Mouse (Mus musculus) lung, adult 2 months (tissue): ENCODE measurements at regions not wholly inside any gene's neighbourhood (a gene's known extent, or its start where the extent isn't known, plus 50 kb on each side); places are given as distances from the start of the nearest gene placed in this dataset.

Source experiments
- CTCF ChIP-seq: fragments of 200-500 bp; IDR thresholded peaks from 2 replicates; pipeline ENCODE4 v1.5.1; 2011; ENCODE audit warnings: mild to moderate bottlenecking, low read length, control low read depth; ENCODE audit not compliant: insufficient read depth
- POLR2A ChIP-seq: fragments of 200-500 bp; IDR thresholded peaks from 2 replicates; pipeline ENCODE4 v1.6.1; 2011; ENCODE audit warnings: low read depth, mild to moderate bottlenecking, control low read depth, low read length, borderline replicate concordance; ENCODE audit errors: extremely low read depth

DNA sequence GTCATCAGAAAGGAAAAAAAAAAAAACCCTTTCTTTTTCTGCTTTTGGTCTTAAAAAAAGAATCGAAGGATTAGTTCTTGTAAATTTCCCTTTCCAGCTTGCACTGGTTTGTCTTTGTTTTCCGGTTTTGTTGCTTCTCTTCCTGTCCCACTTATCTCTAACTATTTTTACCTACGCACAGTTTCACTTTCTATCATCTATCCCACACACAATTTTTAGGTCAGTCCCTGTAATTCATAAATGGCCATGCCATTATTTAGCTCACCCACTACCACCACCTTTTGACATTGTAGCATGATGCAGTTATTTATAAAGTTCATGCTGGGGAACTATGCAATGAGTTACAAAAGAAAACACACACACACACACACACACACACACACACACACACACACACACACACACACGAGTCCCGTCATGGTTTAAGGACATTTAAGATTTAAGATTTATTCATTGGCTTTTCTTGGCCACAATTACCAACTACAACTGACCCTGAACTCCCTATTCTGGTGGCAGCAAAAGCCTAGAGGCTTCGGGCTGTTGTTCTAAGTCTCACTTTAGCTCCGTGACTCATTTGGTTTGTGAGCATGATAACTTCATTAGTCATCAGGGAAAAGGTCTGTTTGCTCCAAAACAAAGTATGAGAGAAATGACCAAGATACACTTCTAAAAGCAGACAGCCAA lies 164.6 kb upstream of the Gm10131 start:
- no peak for TF ChIP-seq CTCF
- TF ChIP-seq POLR2A: no peak
